Mouse (Mus musculus): ENCODE measurements around the gene Pacsin2.

Pacsin2 gene

GRCm38 (mm10) chr15:83332373-83332772, 132.0 kb downstream of the Pacsin2 start:
- DNase-seq (ENCODE audit: low read depth, low spot score) = peak; percentile 21

- no peak for DNase-seq (ENCODE audit: low read depth, low spot score)
Measured at GRCm38 (mm10) chr15:83328952-83329351, 135.5 kb downstream of the Pacsin2 start.

Data from brain, adult 2 months (tissue).